Mouse (Mus musculus): ENCODE measurements at regions not wholly inside any gene's neighbourhood (a gene's known extent, or its start where the extent isn't known, plus 50 kb on each side); places are given as distances from the start of the nearest gene placed in this dataset.

DNA sequence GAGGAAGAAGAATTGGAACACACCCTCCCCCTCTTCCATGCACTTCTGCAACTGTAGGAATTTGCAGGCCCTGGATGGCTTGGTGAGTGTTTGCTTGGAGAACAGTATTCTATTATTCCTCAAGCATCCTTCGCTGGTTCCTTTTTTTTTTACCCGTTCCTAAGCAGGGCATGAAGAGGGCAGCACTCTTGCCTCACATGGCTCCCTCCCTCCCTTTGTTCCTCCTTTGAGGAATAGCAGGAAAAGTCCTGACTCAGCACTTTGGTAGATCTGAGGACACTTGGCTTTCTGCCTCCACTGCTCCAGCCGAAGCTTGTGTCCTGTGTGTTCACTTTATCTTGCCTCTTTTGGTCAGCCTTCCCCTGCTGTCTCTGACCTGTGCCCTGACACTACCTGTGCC, 137.2 kb upstream of the Ccdc122 start:
- TF ChIP-seq CTCF (IDR thresholded peaks at IDR 0.05) = peak; percentile 11; the same call in 1 of the 2 replicates
- peak; percentile 75 for TF ChIP-seq EP300 (IDR thresholded peaks at IDR 0.05)
